Mouse (Mus musculus) stomach, embryonic 16.5 days (tissue): ENCODE data around the gene Stk33. TPM values are rescaled to one million over a fixed set of nuclear protein-coding genes. Genes with fewer than 3 reads are reported as not detected.

Experiments used
- ATAC-seq: fragments of 200-750 bp; cut with Nextera tagmentation; 2 replicates; pipeline ENCODE4 v1.8.0; 2017; ENCODE audit warnings: moderate number of reproducible peaks, moderate TSS enrichment; ENCODE audit not compliant: insufficient read depth, low FRiP score
- H3K27ac ChIP-seq: fragments of 300-500 bp; sonication (generic); 2 replicates; pipeline ENCODE4 v1.5.1; 2014; ENCODE audit warnings: low read length
- H3K27me3 ChIP-seq: fragments of 300-500 bp; sonication (generic); 2 replicates; pipeline ENCODE4 v1.6.1; 2014; ENCODE audit warnings: low read length, control low read depth, mixed read lengths; ENCODE audit not compliant: control insufficient read depth, insufficient read depth
- H3K36me3 ChIP-seq: fragments of 300-500 bp; sonication (generic); 2 replicates; pipeline ENCODE4 v1.6.1; 2014; ENCODE audit warnings: low read length; ENCODE audit not compliant: control insufficient read depth, insufficient read depth
- H3K4me1 ChIP-seq: fragments of 300-500 bp; sonication (generic); 2 replicates; pipeline ENCODE4 v1.6.1; 2014; ENCODE audit warnings: low read length, control low read depth, mixed read lengths; ENCODE audit not compliant: control insufficient read depth, insufficient read depth
- H3K4me2 ChIP-seq: fragments of 300-500 bp; sonication (generic); 2 replicates; pipeline ENCODE4 v1.6.1; 2014; ENCODE audit warnings: low read depth, low read length, mixed read lengths
- H3K4me3 ChIP-seq: fragments of 300-500 bp; sonication (generic); replicated peaks from 2 replicates; pipeline ENCODE4 v1.5.1; 2014; ENCODE audit warnings: mild to moderate bottlenecking, low read length
- H3K9ac ChIP-seq: fragments of 300-500 bp; sonication (generic); 2 replicates; pipeline ENCODE4 v1.6.1; 2014; ENCODE audit warnings: low read length
- H3K9me3 ChIP-seq: fragments of 300-500 bp; sonication (generic); replicated peaks from 2 replicates; pipeline ENCODE4 v1.6.1; 2016; ENCODE audit warnings: low read length, control low read depth; ENCODE audit not compliant: control insufficient read depth
- WGBS: fragments of 180-500 bp; shearing (Covaris S2); extraction: QIAGEN DNeasy Blood & Tissue Kit; methylation state at CpG from one replicate; pipeline ENCODE4 v1.1.7; 2014; 5-methylcytosine and 5-hydroxymethylcytosine counted together
- polyA plus RNA-seq: library from polyadenylated mRNA; unstranded; fragments of >200 nt; fragmentation: Nextera tagmentation; extraction: Ambion mirVana; gene quantifications from 2 replicates; pipeline ENCODE4 v1.2.1, GENCODE M21; 2015

Gene Stk33
- polyA plus RNA-seq, 1 experiment from 2014 or later = 0.66 TPM

DNA sequence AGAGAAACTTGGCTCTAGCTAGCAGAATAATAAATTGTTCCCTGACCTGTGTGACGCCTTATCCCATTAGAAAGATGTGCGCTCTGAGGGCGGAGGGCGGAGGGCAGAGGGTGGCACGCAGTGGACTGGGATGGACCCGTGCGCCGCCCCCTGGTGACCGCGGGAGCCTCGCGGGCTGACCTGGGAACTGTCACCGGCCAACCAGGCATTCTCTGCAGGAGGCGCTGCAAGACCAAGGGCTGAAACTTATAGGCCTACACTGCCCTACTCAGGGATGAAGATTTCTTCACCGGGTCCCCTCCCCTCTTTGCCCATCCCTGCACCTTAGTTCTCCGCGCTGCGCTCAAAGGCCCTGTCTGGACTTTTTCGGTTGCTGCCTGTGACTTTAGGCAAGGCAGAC, 197.6 kb downstream of the Stk33 start:
- no peak overlapping the region for H3K27ac ChIP-seq
- no peaks in the 10 kb centered on the region for H3K9me3 ChIP-seq
- H3K27me3 ChIP-seq = no peaks in the 10 kb centered on the region
- no peaks in the 10 kb centered on the region for H3K4me1 ChIP-seq
- no peak for ATAC-seq
- H3K9ac ChIP-seq = no peak overlapping the region
- H3K4me2 ChIP-seq = no peak overlapping the region
- no peaks in the 10 kb centered on the region for H3K36me3 ChIP-seq
- WGBS = 15% methylated on average over 19 of the region's 19 CpGs
- H3K4me3 ChIP-seq = no peak overlapping the region

GRCm38 (mm10) chr7:109239346-109239745, 199.5 kb downstream of the Stk33 start:
- Histone ChIP-seq H3K9ac (no peak overlapping the region), H3K4me2 (no peak overlapping the region), H3K4me1 (no peaks in the 10 kb centered on the region), H3K27ac (no peak overlapping the region), H3K27me3 (no peaks in the 10 kb centered on the region), H3K36me3 (no peaks in the 10 kb centered on the region), H3K9me3 (no peaks in the 10 kb centered on the region), H3K4me3 (no peak overlapping the region)
- 72% methylated on average over 1 of the region's 1 CpGs for WGBS
- ATAC-seq = no peak

DNA sequence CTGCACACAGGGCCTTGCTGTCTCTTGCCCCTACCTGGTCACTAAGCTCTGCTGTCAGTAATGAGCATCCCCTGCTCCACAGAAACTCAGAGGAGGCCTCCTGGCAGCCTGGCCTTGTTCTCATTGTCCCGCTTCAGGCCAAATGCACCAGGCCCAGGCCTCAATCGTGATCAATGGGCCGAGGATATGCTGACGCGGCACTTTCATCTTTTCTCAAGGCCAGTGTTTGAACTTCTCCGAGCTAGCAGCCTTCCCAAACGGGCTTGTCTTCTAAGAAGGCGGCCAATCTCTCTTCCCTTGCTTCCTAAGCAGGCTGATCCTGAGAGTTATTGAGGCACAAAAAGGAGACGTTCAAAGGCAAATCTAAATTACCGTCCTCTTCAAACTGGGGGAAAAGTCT, 200.2 kb downstream of the Stk33 start:
- WGBS = 78% methylated on average over 10 of the region's 10 CpGs

DNA sequence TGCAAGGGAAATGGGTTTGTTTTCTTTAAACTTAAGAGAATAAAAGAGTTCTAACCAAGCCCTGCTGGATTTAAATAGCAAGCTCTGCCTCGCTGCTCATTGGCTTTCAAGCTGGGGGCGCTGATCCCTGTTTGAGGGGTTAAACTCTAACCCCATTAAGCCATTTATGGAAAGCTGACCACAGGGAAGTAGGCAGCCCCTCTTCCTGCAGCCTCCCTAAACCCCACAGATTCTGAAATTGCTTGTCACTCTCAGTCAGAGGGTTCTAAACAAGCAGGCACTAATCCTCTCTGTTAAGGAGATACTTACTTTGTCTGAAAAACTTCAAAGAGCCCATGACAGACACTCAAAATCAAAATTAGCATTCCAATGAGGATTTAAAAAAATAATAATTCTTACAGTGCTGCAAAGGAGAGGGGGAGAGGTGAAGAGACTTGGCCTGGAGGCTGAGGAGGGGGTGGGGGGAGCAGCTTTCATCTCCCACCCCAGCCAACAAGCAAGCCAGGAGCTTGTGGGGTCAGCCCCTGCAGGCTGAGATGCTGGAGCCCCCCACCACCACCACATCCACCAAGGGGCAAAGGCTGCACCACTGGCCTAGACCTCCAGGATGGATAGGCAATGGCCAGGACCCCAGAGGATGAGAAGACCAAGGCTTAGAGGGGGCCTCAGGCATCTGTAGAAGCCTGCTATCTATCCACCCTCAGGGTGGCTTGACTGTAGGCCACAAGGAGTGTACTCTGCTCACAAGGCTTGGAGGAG, 203.8 kb downstream of the Stk33 start:
- no peaks in the 10 kb centered on the region for H3K9me3 ChIP-seq
- H3K27ac ChIP-seq = no peak overlapping the region
- no peak overlapping the region for H3K4me3 ChIP-seq
- 28% methylated on average over 2 of the region's 2 CpGs for WGBS
- no peaks in the 10 kb centered on the region for H3K36me3 ChIP-seq
- H3K4me1 ChIP-seq = no peaks in the 10 kb centered on the region
- no peaks in the 10 kb centered on the region for H3K27me3 ChIP-seq
- ATAC-seq = no peak
- H3K4me2 ChIP-seq = no peak overlapping the region
- no peak overlapping the region for H3K9ac ChIP-seq

More for the DNA sequence above, 200.2 kb downstream of the Stk33 start:
- Histone ChIP-seq H3K27me3 (no peaks in the 10 kb centered on the region), H3K4me1 (no peaks in the 10 kb centered on the region), H3K9ac (no peak overlapping the region), H3K9me3 (no peaks in the 10 kb centered on the region), H3K4me2 (no peak overlapping the region), H3K36me3 (no peaks in the 10 kb centered on the region), H3K27ac (no peak overlapping the region), H3K4me3 (no peak overlapping the region)
- no peak for ATAC-seq

DNA sequence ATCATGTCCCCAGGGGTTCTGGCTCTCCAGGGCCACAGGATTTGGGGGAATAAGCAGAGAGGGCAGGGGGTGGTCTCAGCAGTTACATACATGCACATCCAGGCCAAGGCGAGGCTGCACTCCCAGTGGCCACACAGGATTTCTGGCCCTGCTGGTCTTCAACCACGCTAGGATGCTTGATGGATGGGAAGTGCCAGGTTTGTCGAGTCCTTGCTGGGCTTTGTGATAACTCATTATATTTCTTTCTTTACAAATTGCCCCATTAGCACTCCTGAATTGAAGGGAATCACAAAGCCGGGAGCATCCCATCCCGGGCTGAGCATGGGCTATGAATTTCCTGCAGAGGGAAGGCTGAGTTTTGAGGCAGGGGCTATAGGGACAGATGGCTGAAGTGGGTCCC, 204.4 kb downstream of the Stk33 start:
- Histone ChIP-seq H3K4me1 (no peaks in the 10 kb centered on the region), H3K27ac (no peak overlapping the region), H3K4me2 (no peak overlapping the region), H3K9ac (no peak overlapping the region), H3K4me3 (no peak overlapping the region), H3K36me3 (no peaks in the 10 kb centered on the region), H3K9me3 (no peaks in the 10 kb centered on the region), H3K27me3 (no peaks in the 10 kb centered on the region)
- 46% methylated on average over 5 of the region's 5 CpGs for WGBS
- no peak for ATAC-seq

- WGBS = 55% methylated on average over 11 of the region's 11 CpGs
- no peaks in the 10 kb centered on the region for H3K36me3 ChIP-seq
- no peaks in the 10 kb centered on the region for H3K4me1 ChIP-seq
- H3K27me3 ChIP-seq = no peaks in the 10 kb centered on the region
- no peak overlapping the region for H3K27ac ChIP-seq
- H3K4me3 ChIP-seq = no peak overlapping the region
- no peak overlapping the region for H3K9ac ChIP-seq
- no peak overlapping the region for H3K4me2 ChIP-seq
- ATAC-seq = no peak
- H3K9me3 ChIP-seq = no peaks in the 10 kb centered on the region
Measured at GRCm38 (mm10) chr7:109231881-109232321, 207.0 kb downstream of the Stk33 start.

GRCm38 (mm10) chr7:109231307-109231706, 207.6 kb downstream of the Stk33 start:
- H3K4me1 ChIP-seq = no peaks in the 10 kb centered on the region
- H3K4me3 ChIP-seq = no peak overlapping the region
- no peak overlapping the region for H3K4me2 ChIP-seq
- no peak overlapping the region for H3K27ac ChIP-seq
- no peaks in the 10 kb centered on the region for H3K36me3 ChIP-seq
- no peaks in the 10 kb centered on the region for H3K9me3 ChIP-seq
- 71% methylated on average over 5 of the region's 5 CpGs for WGBS
- no peak overlapping the region for H3K9ac ChIP-seq
- H3K27me3 ChIP-seq = no peaks in the 10 kb centered on the region
- no peak for ATAC-seq

- Histone ChIP-seq H3K4me2 (no peak overlapping the region), H3K27ac (no peak overlapping the region), H3K36me3 (no peaks in the 10 kb centered on the region), H3K9me3 (no peaks in the 10 kb centered on the region), H3K4me3 (no peak overlapping the region), H3K4me1 (no peaks in the 10 kb centered on the region), H3K27me3 (no peaks in the 10 kb centered on the region), H3K9ac (no peak overlapping the region)
- ATAC-seq = no peak
- 17% methylated on average over 2 of the region's 2 CpGs for WGBS
Measured at GRCm38 (mm10) chr7:109230806-109231205, 208.1 kb downstream of the Stk33 start.
